Mouse (Mus musculus): ENCODE results near the gene Abca1. TPM values are rescaled to one million over a fixed set of nuclear protein-coding genes. Genes with fewer than 3 reads are reported as not detected.

Abca1 gene
- polyA plus RNA-seq, 2 experiments, result 9.0 to 12.3 TPM

DNA sequence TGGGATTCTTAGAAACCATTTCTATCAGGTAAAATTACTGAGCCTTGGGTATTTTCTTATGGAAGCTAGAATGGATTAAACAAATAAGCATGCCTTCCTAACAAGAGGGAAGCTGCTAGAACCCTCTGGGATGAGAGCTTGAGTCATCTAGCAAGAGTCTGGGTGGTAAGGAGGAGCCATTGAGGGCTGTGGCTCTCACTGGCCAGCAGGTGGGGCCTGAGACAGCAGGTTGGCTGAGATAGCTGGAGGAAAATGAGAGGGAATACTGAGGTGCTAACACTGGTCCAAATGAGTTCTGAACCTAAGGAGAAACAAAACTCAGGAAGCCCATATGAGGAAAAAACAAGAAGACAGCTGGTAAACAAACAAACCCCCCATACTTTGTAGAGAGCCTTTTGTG is 42.1 kb downstream of the Abca1 start:
- ATAC-seq (ENCODE audit: low FRiP score, low read depth), result no peak
- H3K4me3 ChIP-seq (replicated peaks; ENCODE audit: low read length), result no peak overlapping the region
- no peak overlapping the region for H3K9ac ChIP-seq (ENCODE audit: low read depth, low read length, severe bottlenecking)
- H3K4me1 ChIP-seq (ENCODE audit: control insufficient read depth, insufficient read depth, low read length), result 0 out of 2 replicates have a peak, but pooled peaks cover 7% of the 10 kb centered on the region
- no peak overlapping the region for H3K27ac ChIP-seq (replicated peaks; ENCODE audit: low read depth, low read length)
- TF ChIP-seq POLR2A (IDR thresholded peaks at IDR 0.05; ENCODE audit: borderline replicate concordance, extremely low read depth, insufficient read depth, insufficient read length), result no peak
- H3K9me3 ChIP-seq (ENCODE audit: control insufficient read depth, low read length), result no peaks in the 10 kb centered on the region
- no peaks in the 10 kb centered on the region for H3K27me3 ChIP-seq (ENCODE audit: control insufficient read depth, insufficient read depth, low read length)
- DNase-seq (ENCODE audit: low spot score), result no peak
- no peak overlapping the region for H3K4me2 ChIP-seq (replicated peaks; ENCODE audit: low read depth, low read length, severe bottlenecking)
- H3K36me3 ChIP-seq (ENCODE audit: control insufficient read depth, insufficient read depth, low read length), result peaks cover 14% of the 10 kb centered on the region; the same call in 1 of the 2 replicates

DNA sequence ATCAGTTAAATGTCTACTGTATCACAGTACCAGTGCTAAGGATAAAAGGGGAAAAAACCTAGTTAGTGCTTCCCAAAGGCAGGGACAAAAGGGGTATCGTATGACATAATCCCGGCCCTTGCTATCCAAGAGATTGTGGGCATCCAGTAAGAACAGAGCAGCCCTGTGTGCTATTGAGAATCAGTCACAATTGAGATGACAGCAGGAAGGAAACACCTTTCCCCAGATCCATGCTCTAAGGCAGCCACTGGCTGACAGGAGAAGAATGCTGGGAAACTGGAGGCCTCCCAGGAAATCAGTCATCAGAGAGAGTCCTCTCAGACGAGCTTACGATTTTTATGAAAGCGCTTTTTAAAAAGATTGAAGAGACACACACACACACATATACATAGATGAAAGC is 42.6 kb downstream of the Abca1 start:
- Histone ChIP-seq H3K9ac (ENCODE audit: low read depth, low read length, severe bottlenecking) (no peak overlapping the region), H3K27me3 (ENCODE audit: control insufficient read depth, insufficient read depth, low read length) (no peaks in the 10 kb centered on the region), H3K36me3 (ENCODE audit: control insufficient read depth, insufficient read depth, low read length) (peaks cover 13% of the 10 kb centered on the region; the same call in 1 of the 2 replicates), H3K4me1 (ENCODE audit: control insufficient read depth, insufficient read depth, low read length) (0 out of 2 replicates have a peak, but pooled peaks cover 7% of the 10 kb centered on the region), H3K27ac (replicated peaks; ENCODE audit: low read depth, low read length) (no peak overlapping the region), H3K4me3 (replicated peaks; ENCODE audit: low read length) (no peak overlapping the region), H3K9me3 (ENCODE audit: control insufficient read depth, low read length) (no peaks in the 10 kb centered on the region), H3K4me2 (replicated peaks; ENCODE audit: low read depth, low read length, severe bottlenecking) (no peak overlapping the region)
- DNase-seq (ENCODE audit: low spot score), result no peak
- TF ChIP-seq POLR2A (IDR thresholded peaks at IDR 0.05; ENCODE audit: borderline replicate concordance, extremely low read depth, insufficient read depth, insufficient read length), result no peak
- WGBS, result 79% methylated on average over 5 of the region's 5 CpGs
- ATAC-seq (ENCODE audit: low FRiP score, low read depth), result no peak

- no peak overlapping the region for H3K4me2 ChIP-seq (replicated peaks; ENCODE audit: low read depth, low read length, severe bottlenecking)
- ATAC-seq (ENCODE audit: low FRiP score, low read depth), result no peak
- 29% methylated on average over 3 of the region's 5 CpGs for WGBS
- H3K27ac ChIP-seq (replicated peaks; ENCODE audit: low read depth, low read length), result no peak overlapping the region
- 0 out of 2 replicates have a peak, but pooled peaks cover 7% of the 10 kb centered on the region for H3K4me1 ChIP-seq (ENCODE audit: control insufficient read depth, insufficient read depth, low read length)
- no peak overlapping the region for H3K4me3 ChIP-seq (replicated peaks; ENCODE audit: low read length)
- H3K9ac ChIP-seq (ENCODE audit: low read depth, low read length, severe bottlenecking), result no peak overlapping the region
- no peaks in the 10 kb centered on the region for H3K27me3 ChIP-seq (ENCODE audit: control insufficient read depth, insufficient read depth, low read length)
- peaks cover 13% of the 10 kb centered on the region; the same call in 1 of the 2 replicates for H3K36me3 ChIP-seq (ENCODE audit: control insufficient read depth, insufficient read depth, low read length)
- DNase-seq (ENCODE audit: low spot score), result no peak
- TF ChIP-seq POLR2A (IDR thresholded peaks at IDR 0.05; ENCODE audit: borderline replicate concordance, extremely low read depth, insufficient read depth, insufficient read length), result no peak
- no peaks in the 10 kb centered on the region for H3K9me3 ChIP-seq (ENCODE audit: control insufficient read depth, low read length)
Measured at GRCm38 (mm10) chr4:53115866-53116265, 43.8 kb downstream of the Abca1 start.

- no peak for DNase-seq (ENCODE audit: low spot score)
- TF ChIP-seq POLR2A (IDR thresholded peaks at IDR 0.05; ENCODE audit: borderline replicate concordance, extremely low read depth, insufficient read depth, insufficient read length), result no peak
- H3K9me3 ChIP-seq (ENCODE audit: control insufficient read depth, low read length), result no peaks in the 10 kb centered on the region
- peaks cover 13% of the 10 kb centered on the region; the same call in 1 of the 2 replicates for H3K36me3 ChIP-seq (ENCODE audit: control insufficient read depth, insufficient read depth, low read length)
- no peak for ATAC-seq (ENCODE audit: low FRiP score, low read depth)
- no peak overlapping the region for H3K4me3 ChIP-seq (replicated peaks; ENCODE audit: low read length)
- WGBS, result 79% methylated on average over 4 of the region's 4 CpGs
- H3K4me1 ChIP-seq (ENCODE audit: control insufficient read depth, insufficient read depth, low read length), result 0 out of 2 replicates have a peak, but pooled peaks cover 7% of the 10 kb centered on the region
- no peak overlapping the region for H3K27ac ChIP-seq (replicated peaks; ENCODE audit: low read depth, low read length)
- H3K27me3 ChIP-seq (ENCODE audit: control insufficient read depth, insufficient read depth, low read length), result no peaks in the 10 kb centered on the region
- no peak overlapping the region for H3K4me2 ChIP-seq (replicated peaks; ENCODE audit: low read depth, low read length, severe bottlenecking)
- no peak overlapping the region for H3K9ac ChIP-seq (ENCODE audit: low read depth, low read length, severe bottlenecking)
Measured at GRCm38 (mm10) chr4:53115410-53115809, 44.3 kb downstream of the Abca1 start.

GRCm38 (mm10) chr4:53111919-53112355 is 47.8 kb downstream of the Abca1 start:
- 0 out of 2 replicates have a peak, but pooled peaks cover 7% of the 10 kb centered on the region for H3K4me1 ChIP-seq (ENCODE audit: control insufficient read depth, insufficient read depth, low read length)
- no peak overlapping the region for H3K27ac ChIP-seq (replicated peaks; ENCODE audit: low read depth, low read length)
- DNase-seq (ENCODE audit: low spot score) (no peak), ATAC-seq (ENCODE audit: low FRiP score, low read depth) (no peak)
- 66% methylated on average over 4 of the region's 4 CpGs for WGBS
- H3K4me3 ChIP-seq (replicated peaks; ENCODE audit: low read length), result no peak overlapping the region
- no peaks in the 10 kb centered on the region for H3K27me3 ChIP-seq (ENCODE audit: control insufficient read depth, insufficient read depth, low read length)
- no peak for TF ChIP-seq POLR2A (IDR thresholded peaks at IDR 0.05; ENCODE audit: borderline replicate concordance, extremely low read depth, insufficient read depth, insufficient read length)
- no peaks in the 10 kb centered on the region for H3K9me3 ChIP-seq (ENCODE audit: control insufficient read depth, low read length)
- no peak overlapping the region for H3K4me2 ChIP-seq (replicated peaks; ENCODE audit: low read depth, low read length, severe bottlenecking)
- H3K36me3 ChIP-seq (ENCODE audit: control insufficient read depth, insufficient read depth, low read length), result peaks cover 16% of the 10 kb centered on the region
- H3K9ac ChIP-seq (ENCODE audit: low read depth, low read length, severe bottlenecking), result no peak overlapping the region
